Mouse (Mus musculus): ENCODE measurements around the gene Sox30. TPM values are rescaled to one million over a fixed set of nuclear protein-coding genes. Genes with fewer than 3 reads are reported as not detected.

Gene Sox30
- polyA plus RNA-seq, 1 experiment = 0.01 TPM

DNA sequence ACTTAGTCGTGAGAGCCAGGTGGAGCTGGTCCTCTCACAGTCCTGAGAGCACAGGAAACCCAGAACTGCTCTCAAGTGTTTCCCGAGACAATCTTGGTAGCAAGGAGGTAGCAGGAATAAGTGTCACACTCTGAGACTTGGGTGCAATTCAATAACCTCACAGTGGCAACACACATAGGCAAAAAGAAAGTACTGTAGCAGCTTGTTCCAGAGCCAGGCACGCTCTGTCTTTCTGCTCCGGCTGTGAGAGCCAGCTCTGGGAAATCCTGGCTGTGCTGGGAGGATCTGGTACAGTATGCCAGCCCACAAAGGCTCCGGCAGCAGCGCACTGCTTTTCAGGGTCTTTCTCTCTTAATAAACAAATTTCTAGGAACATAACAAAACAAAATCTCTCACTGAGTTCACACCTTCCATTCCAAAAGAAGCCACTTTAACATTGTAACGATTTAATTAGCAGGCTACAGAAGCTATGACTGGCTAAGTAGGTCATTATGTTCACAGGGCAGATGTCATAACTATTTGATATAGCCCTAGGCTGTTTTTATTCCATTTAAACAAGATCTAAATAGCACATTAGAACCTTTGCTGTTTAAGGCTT, 36.9 kb upstream of the Sox30 start:
- H3K27me3 ChIP-seq (ENCODE audit: control insufficient read depth, insufficient read depth, insufficient read length) = no peaks in the 10 kb centered on the region
- TF ChIP-seq CEBPB (IDR thresholded peaks at IDR 0.05; ENCODE audit: low read depth) (no peak), FOSL1 (IDR thresholded peaks at IDR 0.05; ENCODE audit: insufficient read depth, low read length, poor library complexity, severe bottlenecking) (no peak), MYOG (IDR thresholded peaks at IDR 0.05; ENCODE audit: control insufficient read depth, extremely low read depth, insufficient read length) (no peak), MYOD1 (IDR thresholded peaks at IDR 0.05; ENCODE audit: control insufficient read depth, insufficient read length, low read depth) (no peak), CTCF (IDR thresholded peaks at IDR 0.05; ENCODE audit: control insufficient read depth, insufficient read depth, insufficient read length) (no peak), MAX (IDR thresholded peaks at IDR 0.05) (no peak), USF1 (IDR thresholded peaks at IDR 0.05; ENCODE audit: low read depth) (no peak)

DNA sequence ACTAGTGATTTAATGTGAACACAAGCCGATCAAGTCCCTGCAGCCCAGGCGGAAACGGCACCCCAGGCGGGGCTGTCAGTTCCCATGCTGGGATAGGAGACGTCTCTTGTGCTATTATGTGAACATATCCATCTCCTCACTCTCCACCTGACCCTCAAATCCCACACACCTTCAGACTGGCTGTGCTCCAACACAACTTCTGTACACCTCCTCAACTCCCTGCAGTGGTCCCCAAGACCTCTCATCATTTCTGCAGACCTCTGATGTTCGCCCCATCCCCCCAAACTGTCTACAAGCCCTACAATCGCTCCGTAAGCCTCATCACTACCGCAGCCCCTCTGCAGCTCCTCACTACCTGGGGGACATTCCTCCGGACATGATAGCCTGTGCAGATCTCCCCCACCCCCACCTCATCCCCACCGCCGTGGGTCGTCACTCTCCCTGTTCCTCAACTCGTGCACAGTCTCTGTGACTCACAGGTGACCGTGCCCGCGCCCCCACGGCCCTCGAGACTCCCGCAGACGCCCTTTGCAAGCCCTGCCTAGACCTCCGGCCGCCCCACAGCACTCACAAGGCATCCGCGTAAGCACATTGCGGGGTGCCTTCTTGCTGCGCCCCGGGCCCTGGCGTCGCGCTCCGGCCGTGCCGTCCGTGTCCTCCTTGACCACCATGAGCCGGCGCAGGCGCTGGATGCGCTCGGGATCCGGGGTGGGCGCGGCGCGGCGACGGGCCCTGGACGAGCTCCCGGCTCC, 36.0 kb upstream of the Sox30 start:
- peak overlapping the region; percentile 79 for H3K4me3 ChIP-seq (ENCODE audit: insufficient read depth, poor library complexity, severe bottlenecking)
- H3K27me3 ChIP-seq (ENCODE audit: control insufficient read depth, insufficient read depth, insufficient read length) = no peaks in the 10 kb centered on the region
- H3ac ChIP-seq (ENCODE audit: control insufficient read depth, insufficient read length, low read depth) = peak overlapping the region; percentile 81
- H3K36me3 ChIP-seq (ENCODE audit: control insufficient read depth, insufficient read depth) = peaks cover 19% of the 10 kb centered on the region
- TF ChIP-seq CEBPB (IDR thresholded peaks at IDR 0.05; ENCODE audit: low read depth) = no peak
- no peak for TF ChIP-seq USF1 (IDR thresholded peaks at IDR 0.05; ENCODE audit: low read depth)
- no peak for TF ChIP-seq CTCF (IDR thresholded peaks at IDR 0.05; ENCODE audit: control insufficient read depth, insufficient read depth, insufficient read length)
- TF ChIP-seq MYOD1 (IDR thresholded peaks at IDR 0.05; ENCODE audit: control insufficient read depth, insufficient read length, low read depth) = no peak
- no peak for TF ChIP-seq MYOG (IDR thresholded peaks at IDR 0.05; ENCODE audit: control insufficient read depth, extremely low read depth, insufficient read length)
- no peak for TF ChIP-seq MAX (IDR thresholded peaks at IDR 0.05)
- no peak for TF ChIP-seq FOSL1 (IDR thresholded peaks at IDR 0.05; ENCODE audit: insufficient read depth, low read length, poor library complexity, severe bottlenecking)
- peaks cover 44% of the 10 kb centered on the region for H3K79me2 ChIP-seq (ENCODE audit: control insufficient read depth, insufficient read depth)
- H3K79me3 ChIP-seq (ENCODE audit: low read depth) = peaks cover 8% of the 10 kb centered on the region

More for the DNA sequence above, 36.9 kb upstream of the Sox30 start:
- H3ac ChIP-seq (ENCODE audit: control insufficient read depth, insufficient read length, low read depth) = no peak overlapping the region
- peaks cover 8% of the 10 kb centered on the region for H3K79me3 ChIP-seq (ENCODE audit: low read depth)
- peaks cover 11% of the 10 kb centered on the region for H3K36me3 ChIP-seq (ENCODE audit: control insufficient read depth, insufficient read depth)
- H3K4me3 ChIP-seq (ENCODE audit: insufficient read depth, poor library complexity, severe bottlenecking) = no peak overlapping the region
- peaks cover 44% of the 10 kb centered on the region for H3K79me2 ChIP-seq (ENCODE audit: control insufficient read depth, insufficient read depth)

DNA sequence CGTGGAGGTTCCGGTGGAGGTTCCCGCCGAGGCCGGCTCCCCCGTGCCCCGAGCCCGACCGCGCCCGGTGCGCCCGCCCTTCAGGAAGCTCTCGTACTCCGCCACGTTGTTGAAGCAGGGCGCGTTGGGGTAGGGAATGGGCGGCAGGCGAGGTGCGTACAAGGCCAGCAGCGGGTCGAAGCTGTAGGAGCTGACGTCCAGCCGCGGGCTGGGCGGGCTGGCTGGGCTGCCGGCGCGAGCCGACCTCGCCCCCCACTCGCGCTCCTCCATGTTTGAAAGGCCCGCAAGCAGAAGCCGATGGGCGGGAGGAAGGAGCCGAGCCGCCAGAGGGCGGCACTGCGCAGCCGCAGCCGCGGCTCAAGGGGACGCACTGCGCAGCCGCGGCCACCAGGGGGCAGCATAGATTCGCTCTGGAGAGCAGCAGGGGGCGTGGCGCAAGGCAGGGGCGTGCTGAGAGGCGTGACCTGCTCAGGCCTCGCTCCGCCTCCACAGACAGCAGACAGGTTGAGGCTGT, 35.4 kb upstream of the Sox30 start, which contains the start of gene Lsm11:
Gene Lsm11 (minus strand): TSS at position 293 of the 514 bp plus-strand sequence.
- Histone ChIP-seq H3ac (ENCODE audit: control insufficient read depth, insufficient read length, low read depth) (peak within 1 kb of the TSS; percentile 81), H3K79me3 (ENCODE audit: low read depth) (peaks cover 8% of the 10 kb centered on the region), H3K27me3 (ENCODE audit: control insufficient read depth, insufficient read depth, insufficient read length) (no peaks in the 10 kb centered on the region), H3K4me3 (ENCODE audit: insufficient read depth, poor library complexity, severe bottlenecking) (peak within 1 kb of the TSS; percentile 79), H3K36me3 (ENCODE audit: control insufficient read depth, insufficient read depth) (peaks cover 25% of the 10 kb centered on the region), H3K79me2 (ENCODE audit: control insufficient read depth, insufficient read depth) (peaks cover 44% of the 10 kb centered on the region)
- TF ChIP-seq CTCF (IDR thresholded peaks at IDR 0.05; ENCODE audit: control insufficient read depth, insufficient read depth, insufficient read length) (peak; percentile 100), USF1 (IDR thresholded peaks at IDR 0.05; ENCODE audit: low read depth) (no peak), MYOG (IDR thresholded peaks at IDR 0.05; ENCODE audit: control insufficient read depth, extremely low read depth, insufficient read length) (no peak), MYOD1 (IDR thresholded peaks at IDR 0.05; ENCODE audit: control insufficient read depth, insufficient read length, low read depth) (no peak), CEBPB (IDR thresholded peaks at IDR 0.05; ENCODE audit: low read depth) (no peak), MAX (IDR thresholded peaks at IDR 0.05) (peak; percentile 58), FOSL1 (IDR thresholded peaks at IDR 0.05; ENCODE audit: insufficient read depth, low read length, poor library complexity, severe bottlenecking) (no peak)

DNA sequence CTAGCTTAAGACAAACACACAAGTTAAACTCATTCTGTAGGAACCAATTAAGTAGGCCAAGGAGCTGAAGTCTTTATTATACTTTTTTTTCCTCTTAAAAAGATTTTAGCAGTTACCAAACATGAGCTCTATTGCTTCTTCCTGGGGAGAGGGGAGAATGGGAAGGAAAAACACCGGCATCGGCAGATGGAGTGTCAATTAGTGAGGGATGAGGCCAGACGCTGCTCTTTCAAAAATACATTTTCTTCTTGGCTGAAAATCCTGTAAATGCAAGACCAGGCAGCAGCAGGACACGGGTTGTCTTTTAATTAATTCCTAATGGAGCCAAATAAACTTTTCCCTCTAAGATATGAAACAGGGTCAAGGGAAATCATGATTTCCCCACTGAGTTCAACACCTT, 33.3 kb upstream of the Sox30 start:
- Histone ChIP-seq H3K79me2 (ENCODE audit: control insufficient read depth, insufficient read depth) (peaks cover 27% of the 10 kb centered on the region), H3ac (ENCODE audit: control insufficient read depth, insufficient read length, low read depth) (no peak overlapping the region), H3K27me3 (ENCODE audit: control insufficient read depth, insufficient read depth, insufficient read length) (no peaks in the 10 kb centered on the region), H3K36me3 (ENCODE audit: control insufficient read depth, insufficient read depth) (peaks cover 33% of the 10 kb centered on the region), H3K79me3 (ENCODE audit: low read depth) (peaks cover 8% of the 10 kb centered on the region), H3K4me3 (ENCODE audit: insufficient read depth, poor library complexity, severe bottlenecking) (no peak overlapping the region)
- TF ChIP-seq CTCF (IDR thresholded peaks at IDR 0.05; ENCODE audit: control insufficient read depth, insufficient read depth, insufficient read length) (no peak), MYOD1 (IDR thresholded peaks at IDR 0.05; ENCODE audit: control insufficient read depth, insufficient read length, low read depth) (no peak), USF1 (IDR thresholded peaks at IDR 0.05; ENCODE audit: low read depth) (no peak), MYOG (IDR thresholded peaks at IDR 0.05; ENCODE audit: control insufficient read depth, extremely low read depth, insufficient read length) (no peak), CEBPB (IDR thresholded peaks at IDR 0.05; ENCODE audit: low read depth) (no peak), MAX (IDR thresholded peaks at IDR 0.05) (no peak), FOSL1 (IDR thresholded peaks at IDR 0.05; ENCODE audit: insufficient read depth, low read length, poor library complexity, severe bottlenecking) (no peak)

DNA sequence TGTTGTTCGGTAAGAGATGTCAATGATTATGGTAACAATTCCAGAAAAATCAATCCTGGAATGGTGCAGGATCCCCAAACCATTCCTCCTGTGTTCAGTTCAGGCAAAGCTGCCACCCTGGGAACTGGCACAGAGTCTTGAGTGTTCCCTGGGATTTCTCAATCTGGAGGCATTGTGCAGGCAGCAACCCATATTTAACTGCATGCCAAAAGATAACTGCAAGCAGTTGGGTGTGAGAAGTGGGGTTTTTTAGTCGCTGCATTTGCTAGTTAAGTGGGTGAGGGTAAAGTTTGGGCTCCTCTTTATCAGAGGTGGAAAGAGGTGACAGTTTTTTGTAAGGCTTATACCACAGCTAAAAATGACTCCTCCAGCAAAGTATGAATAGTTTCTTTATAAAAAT, 32.6 kb upstream of the Sox30 start:
- H3K27me3 ChIP-seq (ENCODE audit: control insufficient read depth, insufficient read depth, insufficient read length) = no peaks in the 10 kb centered on the region
- H3K4me3 ChIP-seq (ENCODE audit: insufficient read depth, poor library complexity, severe bottlenecking) = no peak overlapping the region
- TF ChIP-seq MYOD1 (IDR thresholded peaks at IDR 0.05; ENCODE audit: control insufficient read depth, insufficient read length, low read depth) = no peak
- H3ac ChIP-seq (ENCODE audit: control insufficient read depth, insufficient read length, low read depth) = no peak overlapping the region
- H3K79me3 ChIP-seq (ENCODE audit: low read depth) = peaks cover 7% of the 10 kb centered on the region
- peaks cover 32% of the 10 kb centered on the region for H3K36me3 ChIP-seq (ENCODE audit: control insufficient read depth, insufficient read depth)
- peaks cover 20% of the 10 kb centered on the region for H3K79me2 ChIP-seq (ENCODE audit: control insufficient read depth, insufficient read depth)

Measured in C2C12 (cell line).